ENCODE assay signal across 8 mouse cellular contexts in genomic region chr10:79984195-79984816, GRCm38 (mm10). TPM values are rescaled to one million over a fixed set of nuclear protein-coding genes. Genes with fewer than 3 reads are reported as not detected.
A peak's percentile ranks its signal among the peaks of the same experiment; 100 is the strongest.
DNase-seq lines count a peak whose midpoint lies in the region; ATAC-seq lines count a peak whose summit lies in the region.

TSS of gene Tmem259 (minus strand) at chr10:79984330.

- H3K9ac ChIP-seq in hindbrain, embryonic 15.5 days, result peak within 1 kb of the TSS; percentile 84

- peak; percentile 60 for ATAC-seq in activated CD4-positive, CD25-positive, alpha-beta regulatory T cell, adult 4 months
- ATAC-seq in hindbrain, embryonic 15.5 days (ENCODE audit: low FRiP score, low read depth), result peak; percentile 83

- H3K27ac ChIP-seq in hindbrain, embryonic 15.5 days (replicated peaks), result peak within 1 kb of the TSS; percentile 93

- DNase-seq in cerebellum, postnatal 36 days, result peak; percentile 85 to 86
- peak; percentile 85 for DNase-seq in gastrocnemius, adult 18-20 months (ENCODE audit: low spot score)
- peak; percentile 81 to 89 for DNase-seq in left cerebral cortex, adult 18-20 months (ENCODE audit: low spot score in 2 of 2)
- peak; percentile 91 to 94 for DNase-seq in lung, postnatal 4 days
- peak; percentile 89 for DNase-seq in right cerebral cortex, adult 18-20 months
- DNase-seq in urinary bladder, postnatal 14 days (ENCODE audit: low spot score), result peak; percentile 87

- peaks cover 54% of the 10 kb centered on the region for H3K4me1 ChIP-seq in hindbrain, embryonic 15.5 days (replicated peaks)

- peak within 1 kb of the TSS; percentile 96 for H3K4me2 ChIP-seq in hindbrain, embryonic 15.5 days

- peaks cover 22% of the 10 kb centered on the region for H3K27me3 ChIP-seq in hindbrain, embryonic 15.5 days

- H3K36me3 ChIP-seq in hindbrain, embryonic 15.5 days, result peaks cover under 1% of the 10 kb centered on the region; the same call in 1 of the 2 replicates

- H3K4me3 ChIP-seq in hindbrain, embryonic 15.5 days, result peak within 1 kb of the TSS; percentile 56

- H3K9me3 ChIP-seq in hindbrain, embryonic 15.5 days, result no peaks in the 10 kb centered on the region

- 0% methylated on average over 43 of the region's 49 CpGs for WGBS in hindbrain, embryonic 15.5 days

RNA-seq across cellular contexts. Expression of gene Tmem259, which starts in this region (rescaled TPM):
- 1 to 10 TPM; 1.9 to 3.8 TPM for polyA plus RNA-seq in activated CD4-positive, CD25-positive, alpha-beta regulatory T cell, adult 4 months (2017; shearing (Covaris generic))
- 10 to 100 TPM; 68.7 to 84.2 TPM for total RNA-seq in gastrocnemius, adult 18-20 months (2021)
- polyA plus RNA-seq in hindbrain, embryonic 15.5 days (2015; fragmentation: Nextera tagmentation; extraction: Ambion mirVana), result 24.5 and 27.3 TPM in 2 replicates
- 100 to 1,000 TPM; 112 to 113 TPM for total RNA-seq in left cerebral cortex, adult 18-20 months (2021)

Comparison
In these comparisons a context has a peak if more than half of its experiments do, and no peak if none do; other contexts are left out.
1. Peak in every context shown above with its lines: DNase-seq, ATAC-seq, H3K4me3 ChIP-seq and H3K27ac ChIP-seq.